Mouse (Mus musculus) cerebellum, adult 9-11 months (tissue): ENCODE measurements at regions not wholly inside any gene's neighbourhood (a gene's known extent, or its start where the extent isn't known, plus 50 kb on each side); places are given as distances from the start of the nearest gene placed in this dataset.
A peak's percentile ranks its signal among the peaks of the same experiment; 100 is the strongest.
"Not testable (repeated sequence)": the region's sequence is repeated elsewhere in the genome, so short reads cannot be mapped to it uniquely, and the experiment has no call there.

Source experiments
- DNase-seq: peaks from one replicate; pipeline ENCODE4 v3.0.0; 2022

- no peak for DNase-seq
Measured at GRCm38 (mm10) chr8:99763012-99763411, 346.7 kb upstream of the Cdh8 start.

GRCm38 (mm10) chr8:99736190-99736589 lies 319.9 kb upstream of the Cdh8 start:
- no peak for DNase-seq

- DNase-seq, result no peak
Measured at GRCm38 (mm10) chr8:99724626-99725218, 308.5 kb upstream of the Cdh8 start.

GRCm38 (mm10) chr8:99718927-99719326 lies 302.7 kb upstream of the Cdh8 start:
- peak; percentile 38 for DNase-seq

- DNase-seq, result peak; percentile 4
Measured at GRCm38 (mm10) chr8:99681673-99682072, 265.4 kb upstream of the Cdh8 start.

GRCm38 (mm10) chr8:99679253-99679899 lies 263.1 kb upstream of the Cdh8 start:
- DNase-seq, result not testable (repeated sequence)

- DNase-seq, result not testable (repeated sequence)
Measured at GRCm38 (mm10) chr8:99667693-99668092, 251.4 kb upstream of the Cdh8 start.

GRCm38 (mm10) chr8:99651302-99651621 lies 235.0 kb upstream of the Cdh8 start:
- DNase-seq, result no peak

- no peak for DNase-seq
Measured at GRCm38 (mm10) chr8:99650587-99651301, 234.5 kb upstream of the Cdh8 start.

GRCm38 (mm10) chr8:99640543-99640942 lies 224.3 kb upstream of the Cdh8 start:
- no peak for DNase-seq

GRCm38 (mm10) chr8:99630958-99631357 lies 214.7 kb upstream of the Cdh8 start:
- not testable (repeated sequence) for DNase-seq

- no peak for DNase-seq
Measured at GRCm38 (mm10) chr8:99621626-99622025, 205.4 kb upstream of the Cdh8 start.

- not testable (repeated sequence) for DNase-seq
Measured at GRCm38 (mm10) chr8:99604327-99604726, 188.1 kb upstream of the Cdh8 start.

- no peak for DNase-seq
Measured at GRCm38 (mm10) chr8:99591308-99592004, 175.2 kb upstream of the Cdh8 start.

- DNase-seq, result no peak
Measured at GRCm38 (mm10) chr8:99544102-99544501, 127.8 kb upstream of the Cdh8 start.

GRCm38 (mm10) chr8:99532686-99533415 lies 116.6 kb upstream of the Cdh8 start:
- DNase-seq, result no peak

GRCm38 (mm10) chr8:99502055-99502454 lies 85.8 kb upstream of the Cdh8 start:
- no peak for DNase-seq
